Comparison of ENCODE assay signal across 22 mouse cellular contexts in genomic region chr2:51388390-51388789, GRCm38 (mm10).
DNase-seq lines count a peak whose midpoint lies in the region; ATAC-seq and TF ChIP-seq lines count a peak whose summit lies in the region.
"Had no signal": no experiment of that assay in that cellular context is flagged by ENCODE, and none has a peak within 500 bp of the region (broad histone marks: within the 10 kb centered on the region; RNA-seq: fewer than 3 reads in every experiment).

No protein-coding gene starts in this region.

- no peaks in the 10 kb centered on the region for H3K36me3 ChIP-seq in forebrain, embryonic 16.5 days (ENCODE audit: control insufficient read depth, insufficient read depth)
- no peaks in the 10 kb centered on the region for H3K36me3 ChIP-seq in forebrain, embryonic 12.5 days (replicated peaks)
- H3K36me3 ChIP-seq in midbrain, embryonic 14.5 days (ENCODE audit: control insufficient read depth, insufficient read depth, low read length) = no peaks in the 10 kb centered on the region
- no peaks in the 10 kb centered on the region for H3K36me3 ChIP-seq in midbrain, embryonic 13.5 days
- H3K36me3 ChIP-seq: heart, embryonic 12.5 days; heart, embryonic 15.5 days; hindbrain, embryonic 10.5 days; hindbrain, embryonic 13.5 days; intestine, embryonic 15.5 days had no signal

- H3K9me3 ChIP-seq in forebrain, embryonic 16.5 days (ENCODE audit: control insufficient read depth, low read length) = no peaks in the 10 kb centered on the region
- H3K9me3 ChIP-seq in forebrain, embryonic 12.5 days = no peaks in the 10 kb centered on the region
- H3K9me3 ChIP-seq in midbrain, embryonic 14.5 days (ENCODE audit: control insufficient read depth, low read length) = no peaks in the 10 kb centered on the region
- H3K9me3 ChIP-seq in midbrain, embryonic 13.5 days = no peaks in the 10 kb centered on the region
- H3K9me3 ChIP-seq: heart, embryonic 12.5 days; heart, embryonic 15.5 days; hindbrain, embryonic 10.5 days; hindbrain, embryonic 13.5 days; intestine, embryonic 15.5 days had no signal

- no peak overlapping the region for H3K4me2 ChIP-seq in forebrain, embryonic 16.5 days (ENCODE audit: low read length)
- H3K4me2 ChIP-seq in forebrain, embryonic 12.5 days = no peak overlapping the region
- H3K4me2 ChIP-seq in midbrain, embryonic 14.5 days (ENCODE audit: low read length) = no peak overlapping the region
- H3K4me2 ChIP-seq in midbrain, embryonic 13.5 days (replicated peaks) = no peak overlapping the region
- H3K4me2 ChIP-seq: heart, embryonic 12.5 days; heart, embryonic 15.5 days; hindbrain, embryonic 13.5 days; intestine, embryonic 15.5 days had no signal

- H3K27me3 ChIP-seq in forebrain, embryonic 16.5 days (replicated peaks; ENCODE audit: control insufficient read depth, insufficient read depth, low read length) = no peaks in the 10 kb centered on the region
- no peaks in the 10 kb centered on the region for H3K27me3 ChIP-seq in forebrain, embryonic 12.5 days
- H3K27me3 ChIP-seq in midbrain, embryonic 14.5 days (ENCODE audit: control insufficient read depth, insufficient read depth, low read length) = no peaks in the 10 kb centered on the region
- H3K27me3 ChIP-seq in midbrain, embryonic 13.5 days = no peaks in the 10 kb centered on the region
- H3K27me3 ChIP-seq: heart, embryonic 12.5 days; heart, embryonic 15.5 days; hindbrain, embryonic 13.5 days; intestine, embryonic 15.5 days had no signal

- peak; percentile 11 for DNase-seq in midbrain, embryonic 14.5 days
- DNase-seq in brain, embryonic 14.5 days (ENCODE audit: low read depth) = peak; percentile 78
- DNase-seq in testis, postnatal 10 days (ENCODE audit: low spot score) = no peak
- DNase-seq: adrenal gland, adult 2 months; adrenal gland, postnatal 14 days; cerebellum, adult 18-20 months; cerebellum, adult 9-10 months; cerebellum, postnatal 14 days; gastrocnemius, postnatal 25 days; heart, adult 18-20 months; heart, postnatal 10 days; heart, postnatal 36 days had no signal

- ATAC-seq in forebrain, embryonic 16.5 days = peak; percentile 65; the same call in 1 of the 2 replicates
- no peak for ATAC-seq in forebrain, embryonic 12.5 days (ENCODE audit: low FRiP score)
- no peak for ATAC-seq in midbrain, embryonic 14.5 days (ENCODE audit: low FRiP score, low TSS enrichment)
- no peak for ATAC-seq in midbrain, embryonic 13.5 days
- ATAC-seq: CD4-positive, CD25-positive, alpha-beta regulatory T cell, adult 4 months; hindbrain, embryonic 16.5 days; intestine, embryonic 15.5 days had no signal

- TF ChIP-seq POLR2A in brain, embryonic 14.5 days (IDR thresholded peaks at IDR 0.05; ENCODE audit: borderline replicate concordance, extremely low read depth, insufficient read depth, insufficient read length, poor library complexity, severe bottlenecking) = no peak

- no peak overlapping the region for H3K4me3 ChIP-seq in forebrain, embryonic 16.5 days (replicated peaks; ENCODE audit: low read length)
- no peak overlapping the region for H3K4me3 ChIP-seq in forebrain, embryonic 12.5 days (replicated peaks)
- no peak overlapping the region for H3K4me3 ChIP-seq in midbrain, embryonic 14.5 days (replicated peaks; ENCODE audit: low read depth, low read length)
- H3K4me3 ChIP-seq in midbrain, embryonic 13.5 days (replicated peaks) = no peak overlapping the region
- H3K4me3 ChIP-seq: heart, embryonic 12.5 days; heart, embryonic 15.5 days; hindbrain, embryonic 10.5 days; hindbrain, embryonic 13.5 days; intestine, embryonic 15.5 days had no signal

- H3K27ac ChIP-seq in forebrain, embryonic 16.5 days (ENCODE audit: low read length) = no peak overlapping the region
- H3K27ac ChIP-seq in forebrain, embryonic 12.5 days = no peak overlapping the region
- no peak overlapping the region for H3K27ac ChIP-seq in midbrain, embryonic 14.5 days (replicated peaks; ENCODE audit: low read depth, low read length)
- no peak overlapping the region for H3K27ac ChIP-seq in midbrain, embryonic 13.5 days
- H3K27ac ChIP-seq: heart, embryonic 15.5 days; hindbrain, embryonic 10.5 days; hindbrain, embryonic 13.5 days; intestine, embryonic 15.5 days had no signal

- no peaks in the 10 kb centered on the region for H3K4me1 ChIP-seq in forebrain, embryonic 16.5 days (replicated peaks; ENCODE audit: control insufficient read depth, insufficient read depth, low read length)
- no peaks in the 10 kb centered on the region for H3K4me1 ChIP-seq in forebrain, embryonic 12.5 days
- no peaks in the 10 kb centered on the region for H3K4me1 ChIP-seq in midbrain, embryonic 14.5 days (ENCODE audit: control insufficient read depth, insufficient read depth, low read length)
- H3K4me1 ChIP-seq in midbrain, embryonic 13.5 days (replicated peaks) = no peaks in the 10 kb centered on the region; the same call in 1 of the 2 replicates
- H3K4me1 ChIP-seq: heart, embryonic 12.5 days; heart, embryonic 15.5 days; hindbrain, embryonic 10.5 days; intestine, embryonic 15.5 days had no signal

- no peak for TF ChIP-seq CTCF in brain, embryonic 14.5 days (IDR thresholded peaks at IDR 0.05; ENCODE audit: borderline replicate concordance, extremely low read depth, insufficient read depth, insufficient read length)

- WGBS in forebrain, embryonic 16.5 days = 70% methylated on average over 9 of the region's 9 CpGs
- WGBS in forebrain, embryonic 12.5 days = 86% methylated on average over 9 of the region's 9 CpGs
- WGBS in midbrain, embryonic 14.5 days = 77% methylated on average over 9 of the region's 9 CpGs
- 81% methylated on average over 9 of the region's 9 CpGs for WGBS in midbrain, embryonic 13.5 days

- no peak overlapping the region for H3K9ac ChIP-seq in forebrain, embryonic 16.5 days (replicated peaks; ENCODE audit: low read depth, low read length)
- H3K9ac ChIP-seq in forebrain, embryonic 12.5 days = no peak overlapping the region
- no peak overlapping the region for H3K9ac ChIP-seq in midbrain, embryonic 14.5 days (replicated peaks; ENCODE audit: low read length)
- no peak overlapping the region for H3K9ac ChIP-seq in midbrain, embryonic 13.5 days (replicated peaks)
- H3K9ac ChIP-seq: heart, embryonic 12.5 days; heart, embryonic 15.5 days; hindbrain, embryonic 13.5 days; intestine, embryonic 15.5 days had no signal
